Mouse (Mus musculus) kidney, adult 9 months (tissue): ENCODE measurements around the gene Pacrg.

Experiments
- DNase-seq: peaks from one replicate; pipeline ENCODE4 v3.0.0; 2022

The Pacrg gene

DNA sequence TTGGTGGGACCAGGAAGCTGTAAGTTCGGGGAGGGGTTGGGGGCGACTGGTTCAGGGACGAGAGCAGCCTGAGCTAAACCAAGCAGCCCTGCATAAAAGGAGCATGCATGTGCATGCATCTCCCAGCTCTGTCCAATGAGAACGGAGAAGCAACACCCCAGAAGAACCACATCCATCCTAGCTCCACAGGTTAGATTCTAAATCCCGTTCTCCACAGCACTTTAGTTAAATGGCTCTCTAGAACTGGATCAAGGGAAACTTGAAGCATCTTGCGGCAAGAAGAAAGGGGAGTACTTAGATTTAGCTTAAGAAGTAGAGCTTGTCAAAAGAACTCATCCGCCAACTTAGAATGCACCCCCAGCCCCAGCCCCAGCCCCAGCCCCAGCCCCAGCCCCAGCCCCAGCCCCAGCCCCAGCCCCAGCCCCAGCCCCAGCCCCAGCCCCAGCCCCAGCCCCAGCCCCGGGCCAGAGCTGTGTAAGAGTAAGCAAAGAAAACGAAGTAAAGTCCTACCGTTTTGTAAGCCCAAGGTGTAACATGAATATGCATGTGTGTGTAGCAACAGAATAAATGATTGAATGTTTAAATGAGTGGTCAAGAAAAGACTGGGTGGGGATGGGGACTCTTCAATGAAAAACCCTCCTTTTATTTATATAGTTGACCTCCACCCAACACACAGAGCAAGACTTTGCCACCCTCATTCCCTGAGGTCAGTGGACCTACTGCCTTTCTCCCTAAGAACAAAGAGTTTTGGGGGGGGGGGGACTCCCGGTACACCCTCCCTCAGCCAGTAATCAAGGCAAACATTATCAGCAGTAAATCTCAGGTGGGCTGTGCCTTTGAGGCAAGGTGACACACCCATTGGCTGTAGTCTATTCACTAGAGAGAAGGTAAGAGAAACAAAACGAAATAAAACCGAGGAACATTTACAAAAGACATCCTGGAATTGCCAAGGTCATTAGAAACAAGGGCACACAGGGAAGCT lies 474.3 kb downstream of the Pacrg start:
- DNase-seq: no peak

- DNase-seq: no peak
These were observed 477.0 kb downstream of the Pacrg start for GRCm38 (mm10) chr17:10363151-10363550.

DNA sequence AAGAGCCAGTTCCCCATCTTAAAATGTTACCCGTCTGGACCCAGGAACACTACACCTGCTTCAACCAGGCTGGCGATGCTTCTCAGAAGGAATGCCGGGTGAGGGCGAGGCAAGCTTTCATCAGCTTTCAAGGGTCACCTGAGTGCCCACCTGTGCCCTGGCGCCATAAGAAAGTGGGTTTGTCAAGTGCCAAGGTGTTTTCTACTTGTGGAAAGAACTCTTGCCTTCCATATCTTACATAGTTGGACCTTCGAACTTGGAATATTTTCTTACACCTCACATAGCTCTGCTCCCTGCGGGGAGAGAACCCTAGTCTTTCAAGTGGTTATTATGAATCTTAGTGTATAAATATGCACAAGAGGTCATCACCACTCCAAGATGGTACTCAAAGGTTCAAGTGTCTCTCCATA lies 478.2 kb downstream of the Pacrg start:
- no peak for DNase-seq

DNA sequence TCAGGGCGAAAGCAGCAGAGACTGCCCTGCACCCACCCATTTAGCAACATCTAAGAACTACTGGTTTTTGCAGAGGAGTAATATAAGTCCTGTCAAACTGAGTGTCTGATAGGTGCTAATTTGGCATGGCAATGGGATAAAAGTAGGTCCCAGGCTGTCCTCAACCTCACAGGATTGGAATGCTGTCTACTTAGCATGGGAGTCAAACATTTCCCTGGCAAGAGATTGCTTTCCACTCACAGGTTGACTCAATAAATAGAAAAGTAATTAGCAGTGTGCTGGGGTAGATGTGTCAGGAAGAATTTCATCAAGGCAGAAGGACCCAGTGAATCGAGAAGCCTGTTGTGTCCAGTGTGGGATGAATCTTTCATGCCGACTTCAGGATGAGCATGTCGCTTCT lies 479.4 kb downstream of the Pacrg start:
- no peak for DNase-seq

- no peak for DNase-seq
These were observed 480.6 kb downstream of the Pacrg start for GRCm38 (mm10) chr17:10359466-10359865.

GRCm38 (mm10) chr17:10357348-10357747 lies 482.8 kb downstream of the Pacrg start:
- DNase-seq: no peak

DNA sequence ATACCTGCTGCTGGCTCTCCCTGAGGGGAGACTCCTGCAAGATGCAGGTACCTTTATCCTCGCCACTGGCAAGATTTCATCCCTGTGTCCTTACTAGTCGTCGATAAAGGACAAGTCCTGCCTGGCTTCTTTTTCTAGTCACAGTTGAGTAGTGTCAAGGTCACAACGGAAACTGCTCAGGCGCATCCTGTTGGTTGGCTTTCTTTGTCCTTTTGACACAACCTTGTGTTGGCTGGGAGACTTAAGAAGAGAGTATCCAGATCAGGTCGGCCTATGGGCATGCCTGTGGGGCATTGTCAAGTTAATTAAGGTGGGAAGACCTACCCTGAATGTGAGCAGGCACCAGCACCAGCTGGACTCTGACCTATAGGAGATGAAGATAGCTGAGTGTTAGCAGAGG lies 483.8 kb downstream of the Pacrg start:
- peak; percentile 24 for DNase-seq

GRCm38 (mm10) chr17:10355746-10356145 lies 484.4 kb downstream of the Pacrg start:
- DNase-seq: no peak
